Mouse (Mus musculus) lung, postnatal 25 days (tissue): ENCODE measurements around the gene Gabbr2.

Experiments
- DNase-seq: peaks from one replicate; pipeline ENCODE4 v3.0.0; 2022; ENCODE audit warnings: low spot score

Gabbr2 gene

DNA sequence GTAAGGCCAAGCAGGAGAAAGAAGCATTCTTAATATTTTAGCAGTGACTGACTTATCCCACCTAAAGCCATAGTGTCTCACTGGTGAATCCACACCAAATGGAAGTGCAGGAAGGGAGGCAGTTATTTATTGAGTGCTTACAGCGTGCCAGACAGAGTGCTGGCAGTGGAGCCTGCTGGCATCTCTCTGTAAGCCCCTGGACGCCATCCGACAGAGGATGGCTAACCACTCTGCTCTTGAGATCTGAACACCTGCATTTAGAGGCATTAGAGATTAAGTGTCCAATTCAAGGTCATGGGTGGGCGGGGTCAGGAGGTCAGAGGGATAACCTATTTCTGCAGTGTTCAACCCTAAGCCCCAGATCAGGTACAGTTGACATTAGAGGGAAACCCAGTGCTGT, 2.8 kb downstream of the Gabbr2 start:
- DNase-seq: no peak

DNA sequence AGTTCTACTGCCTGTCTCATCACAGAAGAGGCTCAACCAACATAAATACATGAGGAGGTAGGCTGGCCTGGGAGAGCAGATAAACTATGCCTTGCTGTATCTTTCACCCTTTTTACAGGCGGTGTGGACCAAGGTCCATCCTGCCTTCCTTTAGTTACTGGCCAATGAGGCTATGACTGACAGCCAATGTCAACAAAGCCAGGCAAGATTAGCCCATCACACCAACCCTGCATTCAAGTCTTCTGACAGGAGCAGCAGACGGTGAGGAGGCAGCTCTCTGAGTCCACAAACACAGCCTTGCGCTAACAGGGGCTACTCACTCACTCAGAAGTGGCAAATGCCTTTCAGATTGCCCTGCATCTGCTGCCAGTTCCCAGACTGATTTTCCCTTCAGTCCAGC, 3.4 kb downstream of the Gabbr2 start:
- no peak for DNase-seq

DNA sequence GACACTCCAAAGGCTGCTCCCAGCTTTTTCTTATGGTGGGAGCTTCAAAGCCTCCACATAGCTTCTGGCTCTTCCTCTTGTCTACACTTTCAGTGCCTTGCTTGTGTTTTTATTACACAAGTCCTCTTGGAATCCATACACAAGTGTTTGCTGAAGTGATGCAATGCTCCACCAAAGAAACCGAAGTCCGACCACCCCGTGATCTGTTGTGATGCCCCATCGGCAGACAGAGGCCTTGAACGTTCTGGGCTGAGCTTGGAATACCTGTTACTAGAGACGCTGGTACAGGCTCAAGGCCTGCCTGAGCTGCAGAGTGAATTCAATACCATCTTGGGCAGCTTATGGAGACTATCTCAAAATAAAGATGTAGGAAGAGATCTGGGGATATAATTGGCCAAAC, 3.9 kb downstream of the Gabbr2 start:
- DNase-seq: no peak

DNA sequence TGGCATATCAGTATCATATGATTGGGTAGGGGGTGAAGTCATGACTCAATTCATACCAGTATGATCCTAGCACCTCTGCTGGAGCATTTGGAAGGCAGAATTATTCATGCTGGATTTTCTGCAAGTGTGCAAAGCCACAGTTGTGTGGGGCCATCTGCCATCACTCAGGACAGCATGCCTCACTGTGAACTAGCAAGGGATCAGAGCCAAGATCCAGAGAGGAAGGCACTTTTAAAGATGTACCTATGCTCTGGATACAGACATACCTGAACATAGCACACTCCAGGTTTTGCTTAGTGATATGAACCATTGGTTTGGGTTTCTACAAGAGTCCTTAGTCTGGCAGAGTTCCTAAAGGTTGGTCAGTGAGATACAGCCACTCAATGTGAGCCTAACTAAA, 5.6 kb downstream of the Gabbr2 start:
- DNase-seq: no peak

DNA sequence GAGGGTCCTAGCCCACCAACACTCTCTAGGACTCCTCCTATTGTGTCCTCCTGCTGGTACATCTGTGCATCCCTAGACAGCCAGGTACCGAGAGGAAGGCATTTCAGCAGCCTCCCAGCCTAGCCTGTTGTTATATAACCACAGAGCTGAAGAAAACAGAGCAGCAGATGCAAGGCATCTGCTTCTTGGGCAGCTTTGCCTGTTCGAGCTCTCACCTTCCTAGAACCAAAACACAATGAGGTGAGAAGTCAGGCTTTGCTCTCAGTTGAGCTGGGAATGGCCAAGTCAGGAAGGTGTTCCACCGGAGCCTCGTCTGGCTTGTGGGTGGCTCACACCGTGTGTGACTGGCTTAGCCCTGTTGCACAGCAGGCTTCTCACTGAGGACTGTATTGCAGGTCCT, 8.8 kb downstream of the Gabbr2 start:
- DNase-seq: no peak

DNA sequence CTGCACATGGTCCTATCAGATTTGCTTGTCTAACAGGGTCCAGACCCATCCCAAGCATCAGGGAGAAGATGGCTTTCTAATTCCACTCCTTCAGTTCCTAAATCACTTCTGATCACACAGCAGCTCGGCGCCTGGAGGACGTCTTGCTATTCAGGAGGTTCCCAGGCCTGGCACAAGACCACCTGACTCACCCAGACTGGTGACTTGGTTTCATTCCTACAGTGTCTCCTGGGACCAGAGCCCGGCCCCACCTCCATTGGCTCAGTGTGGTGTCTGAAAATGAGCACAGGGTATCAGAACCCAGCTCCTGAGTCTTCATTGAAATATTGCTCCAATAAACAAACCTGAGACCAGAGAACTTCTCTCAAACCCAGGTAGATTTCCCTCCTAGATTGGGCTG, 9.6 kb downstream of the Gabbr2 start:
- DNase-seq: no peak

DNA sequence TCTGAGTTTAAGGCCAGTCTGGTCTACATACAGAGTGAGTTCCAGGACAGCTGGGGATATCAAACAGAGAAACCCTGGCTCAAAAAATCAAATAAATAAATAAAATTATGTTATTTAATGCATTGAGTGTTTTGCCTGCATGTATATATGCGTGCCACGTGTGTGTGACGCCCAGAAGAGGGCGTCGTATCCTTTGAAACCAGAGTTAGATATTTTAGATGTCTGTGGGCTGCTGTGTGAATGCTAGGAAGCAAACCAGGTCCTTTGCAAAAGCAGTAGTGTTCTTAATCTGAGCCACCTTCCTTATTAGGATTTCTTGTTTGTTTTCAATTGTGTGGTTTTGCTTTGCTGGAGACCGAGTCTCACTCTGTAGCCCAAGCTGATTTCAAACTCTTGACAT, 13.3 kb downstream of the Gabbr2 start:
- DNase-seq: no peak

DNA sequence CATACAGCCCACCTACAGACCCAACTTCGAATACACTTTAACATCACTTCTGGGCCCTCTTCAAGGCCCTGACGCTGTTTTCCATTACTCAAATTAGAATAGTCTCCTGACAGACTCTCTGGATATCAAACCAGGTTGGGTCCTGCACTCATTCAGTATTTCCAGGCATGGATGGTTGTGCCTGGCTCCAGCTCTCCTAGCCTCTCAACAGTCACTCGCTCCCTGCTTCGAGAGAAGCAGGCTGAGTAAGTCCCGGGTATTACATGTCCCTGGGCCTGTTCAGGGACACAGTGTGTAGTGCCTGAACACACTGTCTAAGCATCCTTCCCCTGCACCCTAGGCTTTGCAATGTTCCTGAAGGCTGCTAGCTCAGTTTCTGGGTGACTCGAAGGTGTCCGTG, 14.5 kb downstream of the Gabbr2 start:
- DNase-seq: no peak

DNA sequence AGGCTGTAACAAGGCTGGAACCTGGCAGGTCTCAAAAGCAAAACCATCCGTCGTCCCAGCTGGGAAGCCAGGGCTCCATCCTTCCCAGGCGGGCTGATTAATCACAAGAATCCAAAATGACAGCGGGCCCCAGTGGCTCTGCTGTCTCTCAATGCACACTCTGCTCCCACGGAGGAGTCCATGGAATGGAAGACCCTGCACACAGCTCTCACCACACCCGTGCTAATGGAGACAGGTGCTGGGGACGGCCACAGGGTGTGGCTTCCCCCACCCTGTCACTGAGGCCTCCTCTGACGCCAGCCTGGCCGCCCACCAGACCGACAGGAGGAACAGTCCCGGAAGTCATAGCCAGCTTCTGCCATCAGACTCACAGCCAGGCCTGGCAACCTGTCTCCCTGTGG, 15.0 kb downstream of the Gabbr2 start:
- DNase-seq: no peak

DNA sequence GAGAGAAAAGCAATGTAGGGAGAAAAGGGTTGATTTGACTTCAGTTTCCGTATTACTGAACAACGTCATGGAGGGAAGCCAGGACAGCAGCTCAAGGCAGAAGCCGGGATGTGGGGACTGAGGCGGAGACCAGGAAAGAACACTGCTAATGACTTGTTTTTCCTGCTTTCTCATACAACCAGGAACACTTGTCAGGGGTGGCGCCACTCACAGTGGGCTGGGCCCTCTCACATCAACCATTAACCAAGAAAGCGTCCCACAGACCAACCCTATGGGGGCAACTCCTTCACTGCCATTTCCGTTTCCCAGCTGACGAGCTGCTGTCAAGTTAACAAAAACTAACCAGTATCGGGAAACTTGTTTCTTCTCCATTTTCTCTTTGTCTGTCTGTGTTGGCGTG, 18.4 kb downstream of the Gabbr2 start:
- DNase-seq: no peak

DNA sequence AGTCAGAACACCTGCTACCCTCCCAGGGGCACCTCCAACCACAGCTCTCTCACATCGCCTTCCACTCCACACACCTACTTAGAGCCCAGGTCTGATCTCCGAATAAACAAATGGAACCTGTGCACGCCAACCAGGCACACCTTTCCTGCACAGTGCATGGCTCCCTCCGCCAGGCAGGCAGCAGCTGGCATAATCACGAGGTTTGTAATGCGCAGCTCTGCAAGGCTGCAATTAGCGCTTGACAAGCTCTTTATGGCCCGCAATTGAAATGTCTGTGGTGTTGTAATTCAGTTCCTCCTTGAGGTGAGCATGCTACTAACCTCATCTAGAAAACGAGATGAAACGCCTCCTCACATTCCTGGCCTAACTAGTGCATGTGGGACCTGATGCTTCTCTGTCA, 23.7 kb downstream of the Gabbr2 start:
- DNase-seq: no peak

DNA sequence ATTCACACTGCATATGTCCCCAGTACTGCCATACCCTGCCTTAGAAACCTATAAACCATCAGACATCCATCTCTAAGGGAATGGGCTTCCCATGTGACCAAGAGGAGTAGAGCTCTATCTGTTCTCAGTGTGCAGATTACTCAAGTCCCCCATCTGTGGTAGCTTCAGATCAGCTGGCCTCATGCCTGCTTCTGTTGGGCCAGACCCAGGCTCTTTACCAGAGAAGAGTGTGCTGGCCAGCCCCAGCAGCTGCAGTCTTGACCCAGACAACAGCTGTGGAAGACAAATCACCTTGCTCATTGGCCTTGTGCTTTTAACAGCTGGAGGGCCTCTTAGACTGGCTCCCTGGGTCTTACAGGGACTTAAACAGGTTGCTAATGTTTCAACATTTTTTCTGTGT, 25.1 kb downstream of the Gabbr2 start:
- peak; percentile 3 for DNase-seq

DNA sequence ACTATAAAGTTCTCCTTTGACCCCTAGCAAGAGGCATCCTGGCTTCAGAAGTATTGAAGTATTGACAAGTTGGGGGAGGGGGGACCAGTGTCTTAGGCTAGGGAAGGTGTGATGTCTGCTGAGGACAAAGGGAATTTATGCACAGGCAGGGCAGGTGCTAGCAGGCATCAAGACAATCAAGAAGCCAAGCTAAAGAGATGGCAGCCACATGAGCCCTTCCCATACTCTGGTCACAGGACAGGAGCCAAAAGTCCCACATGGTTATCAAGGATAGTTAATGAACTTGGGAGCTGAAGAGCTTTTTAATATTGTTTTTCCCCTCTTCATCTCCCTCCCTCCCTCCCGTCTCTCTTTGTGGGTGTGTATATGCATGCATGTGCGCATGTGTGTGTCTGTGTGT, 30.3 kb downstream of the Gabbr2 start:
- no peak for DNase-seq

DNA sequence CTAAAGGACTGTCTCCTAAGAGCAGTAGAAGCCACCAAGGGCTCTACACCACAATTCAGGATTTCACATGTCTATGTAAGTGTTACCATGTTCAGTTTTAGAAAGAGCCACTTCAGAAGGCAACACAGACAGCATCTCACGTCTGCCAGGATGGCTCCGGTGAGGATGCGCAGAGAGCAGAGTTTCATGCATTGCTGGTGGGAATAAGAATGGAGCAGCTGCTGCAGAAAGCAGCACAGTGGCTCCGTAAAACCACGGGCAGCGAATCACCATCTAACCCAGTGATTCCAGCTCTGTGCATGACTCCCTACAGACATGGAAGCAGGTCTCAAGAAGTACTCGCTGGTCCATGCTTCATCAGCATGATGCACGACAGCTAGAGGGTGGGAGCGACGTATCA, 31.5 kb downstream of the Gabbr2 start:
- no peak for DNase-seq

DNA sequence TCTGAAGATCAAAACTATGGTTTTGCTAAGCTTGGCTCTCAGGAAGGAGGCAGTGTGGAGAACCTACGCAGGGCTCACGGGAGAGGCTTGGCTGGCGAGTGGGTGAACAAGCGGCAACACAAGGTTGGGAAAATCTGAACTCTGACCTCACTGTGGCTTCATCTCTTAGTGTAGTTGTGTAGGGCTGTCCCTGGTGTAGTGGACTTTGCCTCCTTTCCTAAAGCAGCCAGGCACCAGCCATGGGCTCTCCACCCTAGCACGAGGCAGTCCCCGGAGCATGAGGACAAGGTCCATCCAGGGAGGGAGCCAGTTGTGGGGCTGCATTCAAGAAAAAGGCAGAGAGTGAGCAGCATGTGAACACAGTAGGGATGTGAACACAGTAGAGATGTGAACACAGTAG, 31.9 kb downstream of the Gabbr2 start:
- DNase-seq: no peak

DNA sequence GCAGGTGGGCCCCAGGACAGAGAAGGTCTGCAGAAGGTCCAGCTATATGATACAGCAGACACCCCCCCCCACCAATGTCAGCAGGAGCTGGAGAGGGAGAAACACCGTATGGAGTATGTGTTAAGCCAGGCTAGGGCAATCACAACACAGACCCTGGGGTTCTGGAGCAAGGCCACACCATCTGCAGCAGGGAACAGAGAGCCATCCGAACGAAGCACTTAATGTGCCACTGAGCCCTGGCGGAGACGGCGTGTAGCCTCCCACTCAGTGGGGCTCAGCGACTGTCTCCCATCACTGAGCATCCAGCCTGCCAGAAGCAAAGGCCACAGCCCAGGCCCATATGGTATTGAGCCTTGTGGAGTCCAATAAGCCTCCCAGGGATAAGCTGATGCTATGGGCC, 33.7 kb downstream of the Gabbr2 start:
- DNase-seq: no peak

DNA sequence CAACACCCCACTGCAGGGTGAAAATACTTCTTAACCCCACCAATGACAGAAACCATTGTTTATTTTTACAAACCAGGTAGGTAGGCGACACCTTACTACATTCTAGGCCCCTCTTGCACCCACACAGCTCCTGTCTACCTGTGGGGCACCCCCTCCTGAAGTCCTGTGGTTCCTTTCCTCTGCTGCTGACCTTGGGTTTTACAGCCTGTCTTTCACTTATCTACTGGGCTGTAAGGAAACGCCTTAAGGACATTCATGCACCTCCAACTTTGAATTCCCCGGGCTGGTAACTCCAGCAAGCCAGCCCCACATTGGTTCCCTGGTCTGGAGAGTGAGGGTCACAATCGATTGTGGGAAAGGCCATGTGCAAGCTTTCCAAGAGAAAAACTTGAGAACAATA, 34.7 kb downstream of the Gabbr2 start:
- DNase-seq: no peak

DNA sequence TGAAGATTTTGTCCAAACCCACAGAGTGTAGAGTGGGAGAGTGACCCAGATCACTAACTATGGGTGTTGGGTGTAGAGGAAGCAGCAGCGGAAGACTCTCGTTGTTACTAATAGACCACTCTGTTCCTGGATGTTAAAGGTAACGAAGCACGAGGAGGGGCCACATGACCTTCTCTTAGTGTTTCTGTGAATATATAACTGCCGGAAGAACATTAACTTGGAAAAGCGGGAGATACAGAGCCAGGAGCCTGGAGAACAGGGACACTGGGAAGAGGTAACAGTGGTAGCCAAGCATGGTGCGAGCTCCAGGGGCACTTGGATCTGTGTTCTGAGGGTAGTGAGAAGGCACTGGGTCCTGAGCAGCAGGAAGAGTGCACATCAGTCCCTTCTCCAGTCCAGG, 38.7 kb downstream of the Gabbr2 start:
- DNase-seq: no peak

DNA sequence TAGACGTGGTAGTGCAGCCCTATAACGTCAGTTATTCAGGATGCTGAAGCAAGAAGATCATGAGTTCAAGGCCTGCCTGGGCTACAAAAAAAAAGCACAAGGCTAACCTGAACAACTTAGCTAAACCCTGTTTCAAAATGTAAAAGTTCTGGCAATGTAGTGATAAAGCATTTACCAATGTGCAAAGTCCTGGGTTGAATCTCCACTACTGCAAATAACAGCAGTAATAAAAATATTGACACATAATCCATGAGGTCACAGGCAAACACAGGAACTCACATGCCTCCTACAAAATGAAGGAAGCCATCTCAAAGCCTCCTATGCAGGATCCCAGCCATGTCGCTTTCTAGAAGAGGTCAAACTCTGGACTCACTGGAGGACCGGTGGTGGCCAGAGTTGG, 39.1 kb downstream of the Gabbr2 start:
- DNase-seq: no peak

DNA sequence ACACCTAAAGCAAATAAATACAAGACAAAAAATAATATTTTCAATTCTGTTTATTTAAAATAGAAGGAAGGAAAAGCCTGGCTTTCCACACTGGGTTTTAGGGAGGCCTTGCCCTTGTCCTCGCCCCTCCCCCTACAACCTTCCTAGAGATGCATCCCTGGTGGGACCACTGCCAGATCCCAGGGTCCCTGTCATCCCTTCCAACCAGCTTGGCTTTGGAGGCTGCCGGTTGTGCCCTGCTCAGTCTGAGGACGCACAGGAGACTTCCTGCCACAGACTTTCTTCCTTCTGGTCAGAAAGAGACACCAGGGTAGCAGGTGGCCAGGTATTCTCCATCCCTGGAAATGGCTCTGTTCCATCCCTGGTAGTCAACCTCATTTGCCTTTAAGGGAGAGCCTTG, 57.4 kb downstream of the Gabbr2 start:
- DNase-seq: no peak

DNA sequence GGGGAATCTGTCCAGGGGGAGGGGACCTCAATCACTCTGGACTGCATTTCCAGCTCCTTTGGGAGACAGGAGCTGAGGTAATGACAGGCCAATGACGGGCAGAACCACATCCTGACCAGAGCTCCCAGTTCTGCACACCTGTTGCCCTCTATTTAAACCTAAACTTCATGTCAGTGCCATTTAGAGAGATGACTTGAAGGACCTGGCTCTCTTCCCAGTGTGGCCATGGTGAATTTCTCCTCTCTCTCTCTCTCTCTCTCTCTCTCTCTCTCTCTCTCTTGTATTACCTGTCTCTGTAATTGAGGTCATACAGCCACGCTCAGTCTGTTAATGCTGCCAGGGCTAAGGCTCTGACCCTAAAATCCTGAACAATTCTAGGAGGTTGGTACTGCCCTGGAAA, 58.1 kb downstream of the Gabbr2 start:
- no peak for DNase-seq

DNA sequence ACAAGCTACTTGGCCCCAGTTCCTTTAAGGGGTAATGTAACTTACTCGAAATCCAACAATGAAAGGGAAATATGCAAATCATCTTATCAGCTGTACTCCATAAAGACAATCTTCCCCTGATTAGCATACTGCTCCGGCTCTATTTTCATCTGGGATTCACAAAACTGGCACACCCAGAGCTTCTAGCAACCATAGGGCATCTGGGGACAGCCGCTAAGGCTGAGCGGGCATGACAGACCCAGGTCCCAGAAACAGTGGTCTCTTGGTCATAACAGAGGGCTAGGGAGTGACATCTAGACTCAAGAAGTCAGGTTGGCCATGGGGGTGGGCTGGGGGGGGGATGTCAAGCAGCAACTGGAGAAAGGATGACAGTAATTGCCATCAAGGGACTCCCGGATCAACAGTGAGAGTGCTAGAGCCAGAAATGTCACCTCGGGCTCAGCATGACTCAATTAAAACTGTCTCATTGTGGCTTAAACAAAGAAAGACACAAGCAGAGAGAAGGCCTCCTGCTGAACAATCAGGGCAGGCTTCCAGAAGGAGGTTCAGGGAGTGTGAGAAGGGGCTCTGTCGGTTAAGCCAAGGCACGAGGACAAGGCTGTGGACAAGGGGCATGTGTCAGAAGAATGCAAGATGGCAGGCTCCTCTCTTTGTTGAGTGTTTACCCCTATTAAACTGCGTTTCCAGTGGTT, 59.8 kb downstream of the Gabbr2 start:
- no peak for DNase-seq

DNA sequence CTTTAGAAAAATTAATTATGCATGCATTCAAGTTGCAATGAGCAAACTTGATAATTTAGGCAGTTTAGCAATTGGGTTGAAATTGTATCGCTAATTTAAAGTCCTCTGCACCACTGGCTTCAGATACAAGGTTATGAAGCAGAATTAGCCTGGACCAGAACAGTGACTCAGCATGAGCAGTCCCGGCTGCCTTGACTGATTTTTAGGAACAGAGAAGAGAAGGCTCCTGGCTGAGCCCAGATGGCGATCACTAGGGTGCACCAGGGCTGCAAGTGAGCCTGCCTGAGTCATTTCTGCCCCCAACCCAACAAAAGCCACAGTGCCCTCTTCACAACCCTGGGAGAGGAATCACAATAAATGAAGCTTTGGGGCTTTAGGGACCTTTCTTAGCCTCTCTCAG, 63.6 kb downstream of the Gabbr2 start:
- DNase-seq: no peak

DNA sequence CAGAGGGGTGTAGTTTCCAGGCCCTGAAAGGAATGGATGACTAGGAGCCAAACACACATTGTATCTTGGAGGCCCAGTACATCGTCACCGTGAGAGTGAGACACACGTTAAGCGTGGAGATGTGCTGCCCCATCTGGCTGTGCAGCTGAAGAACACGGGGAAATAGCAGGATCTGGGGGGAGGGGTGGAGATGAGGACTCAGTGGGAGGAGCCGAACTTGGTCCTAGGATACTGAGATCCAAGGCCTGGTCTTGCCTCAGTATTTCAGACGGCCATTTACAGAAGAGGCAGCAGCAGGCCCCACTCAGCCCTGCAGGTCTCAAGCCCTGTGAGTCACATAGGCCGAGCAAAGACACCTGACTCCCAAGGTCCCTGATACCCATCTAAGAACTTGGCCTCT, 72.5 kb downstream of the Gabbr2 start:
- DNase-seq: no peak

DNA sequence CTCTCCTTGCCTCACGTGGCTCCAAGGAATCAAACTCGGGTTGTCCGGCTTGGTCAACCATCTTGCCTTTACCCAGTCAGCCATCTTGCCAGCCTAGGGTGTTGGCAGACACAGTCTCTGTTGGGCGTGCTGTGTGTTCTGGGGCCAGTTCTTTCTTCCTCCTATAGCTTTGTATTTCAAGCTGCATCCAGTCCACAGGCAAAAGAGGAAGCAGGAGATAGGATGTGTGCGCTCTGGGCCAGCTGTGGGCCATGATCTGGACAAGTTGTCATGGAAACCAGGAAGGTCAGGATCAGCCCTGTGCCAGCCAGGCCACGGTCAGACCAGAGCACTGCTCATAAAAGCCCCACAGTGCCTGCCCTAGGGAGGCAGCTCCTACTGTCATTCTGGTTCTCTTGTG, 74.9 kb downstream of the Gabbr2 start:
- DNase-seq: no peak
